38 mouse cellular contexts compared by ENCODE assay signal in genomic region chr11:106125827-106126226, GRCm38 (mm10). TPM values are rescaled to one million over a fixed set of nuclear protein-coding genes. Genes with fewer than 3 reads are reported as not detected.
"Had no signal": no experiment of that assay in that cellular context is flagged by ENCODE, and none has a peak within 500 bp of the region (broad histone marks: within the 10 kb centered on the region; RNA-seq: fewer than 3 reads in every experiment).

No protein-coding gene starts in this region.

- DNase-seq: gastrocnemius, postnatal 14 days; gastrocnemius, postnatal 36 days; heart, adult 18-20 months; heart, postnatal 10 days; heart, postnatal 36 days; kidney, adult 11 months; kidney, adult 2 months; kidney, adult 9 months; kidney, postnatal 25 days; kidney, postnatal 4 days; liver; liver, embryonic 13.5 days had no signal

- H3K4me1 ChIP-seq: heart, embryonic 10.5 days; hindbrain, embryonic 12.5 days; kidney, embryonic 15.5 days; limb, embryonic 10.5 days; limb, embryonic 12.5 days had no signal

- H3K27me3 ChIP-seq: heart, embryonic 12.5 days; hindbrain, embryonic 12.5 days; kidney, embryonic 15.5 days; limb, embryonic 12.5 days; liver, embryonic 13.5 days; liver, embryonic 15.5 days had no signal

- H3K4me3 ChIP-seq: heart, embryonic 10.5 days; heart, embryonic 12.5 days; hindbrain, embryonic 12.5 days; kidney, embryonic 15.5 days; layer of hippocampus, adult 2 months; left cerebral cortex, adult 2 months; limb, embryonic 10.5 days; limb, embryonic 12.5 days; liver, embryonic 13.5 days; liver, embryonic 15.5 days had no signal

RNA-seq across cellular contexts. Expression of gene Gm10840, which starts 34.8 kb away (rescaled TPM):
- total RNA-seq: gastrocnemius, adult 18-20 months; gastrocnemius, adult 8-10 months; gastrocnemius, postnatal 14 days; gastrocnemius, postnatal 36 days; heart, adult 18-20 months; heart, adult 8-10 months; heart, postnatal 10 days; heart, postnatal 36 days; layer of hippocampus, adult 2 months; layer of hippocampus, postnatal 10 days; layer of hippocampus, postnatal 25 days; left cerebral cortex, adult 2 months; left cerebral cortex, postnatal 14 days; left cerebral cortex, postnatal 36 days had no signal
- polyA plus RNA-seq: frontal cortex, adult 2 months; heart, embryonic 10.5 days; heart, embryonic 12.5 days; heart, embryonic 14.5 days; heart, embryonic 16.5 days; hindbrain, embryonic 14.5 days; hindbrain, embryonic 16.5 days; intestine, embryonic 14.5 days; intestine, embryonic 16.5 days; kidney, adult 2 months; kidney, embryonic 15.5 days; kidney, postnatal 0 days; limb, embryonic 12.5 days; limb, embryonic 14.5 days; liver, embryonic 11.5 days; liver, embryonic 13.5 days; liver, embryonic 15.5 days had no signal
